Mouse (Mus musculus) stomach, embryonic 14.5 days (tissue): ENCODE data around the gene Slc5a2. TPM values are rescaled to one million over a fixed set of nuclear protein-coding genes. Genes with fewer than 3 reads are reported as not detected.

Experiments used
- ATAC-seq: fragments of 200-750 bp; cut with Nextera tagmentation; 2 replicates; pipeline ENCODE4 v1.8.0; 2017; ENCODE audit warnings: low read depth, moderate TSS enrichment; ENCODE audit not compliant: insufficient number of reproducible peaks, insufficient read depth, low FRiP score
- H3K27ac ChIP-seq: fragments of 300-500 bp; sonication (generic); 2 replicates; pipeline ENCODE4 v1.5.1; 2014; ENCODE audit warnings: mild to moderate bottlenecking, low read length, moderate library complexity, mixed read lengths
- H3K27me3 ChIP-seq: fragments of 300-500 bp; sonication (generic); 2 replicates; pipeline ENCODE4 v1.6.1; 2014; ENCODE audit warnings: low read length, control low read depth, mixed read lengths; ENCODE audit not compliant: control insufficient read depth, insufficient read depth
- H3K36me3 ChIP-seq: fragments of 300-500 bp; sonication (generic); 2 replicates; pipeline ENCODE4 v1.6.1; 2014; ENCODE audit warnings: mild to moderate bottlenecking, control low read depth, low read length, moderate library complexity, mixed read lengths; ENCODE audit not compliant: control insufficient read depth, insufficient read depth
- H3K4me1 ChIP-seq: fragments of 300-500 bp; sonication (generic); 2 replicates; pipeline ENCODE4 v1.6.1; 2014; ENCODE audit warnings: low read length, control low read depth, mixed read lengths; ENCODE audit not compliant: control insufficient read depth, insufficient read depth
- H3K4me2 ChIP-seq: fragments of 300-500 bp; sonication (generic); replicated peaks from 2 replicates; pipeline ENCODE4 v1.6.1; 2014; ENCODE audit warnings: low read depth, low read length, control low read depth
- H3K4me3 ChIP-seq: fragments of 300-500 bp; sonication (generic); 2 replicates; pipeline ENCODE4 v1.5.1; 2014; ENCODE audit warnings: low read depth, low read length, control low read depth
- H3K9ac ChIP-seq: fragments of 300-500 bp; sonication (generic); replicated peaks from 2 replicates; pipeline ENCODE4 v1.6.1; 2014; ENCODE audit warnings: low read depth, mild to moderate bottlenecking, control low read depth, low read length, moderate library complexity, mixed read lengths
- H3K9me3 ChIP-seq: fragments of 300-500 bp; sonication (generic); 2 replicates; pipeline ENCODE4 v1.6.1; 2016; ENCODE audit warnings: low read depth, low read length, control low read depth; ENCODE audit not compliant: control insufficient read depth
- WGBS: fragments of 180-500 bp; shearing (Covaris S2); extraction: QIAGEN DNeasy Blood & Tissue Kit; methylation state at CpG from one replicate; pipeline ENCODE4 v1.1.7; 2014; 5-methylcytosine and 5-hydroxymethylcytosine counted together
- polyA plus RNA-seq: library from polyadenylated mRNA; unstranded; fragments of >200 nt; fragmentation: Nextera tagmentation; extraction: Ambion mirVana; gene quantifications from 2 replicates; pipeline ENCODE4 v1.2.1, GENCODE M21; 2014

Slc5a2 gene
- polyA plus RNA-seq, 1 experiment from 2014 or later = 2.5 TPM

DNA sequence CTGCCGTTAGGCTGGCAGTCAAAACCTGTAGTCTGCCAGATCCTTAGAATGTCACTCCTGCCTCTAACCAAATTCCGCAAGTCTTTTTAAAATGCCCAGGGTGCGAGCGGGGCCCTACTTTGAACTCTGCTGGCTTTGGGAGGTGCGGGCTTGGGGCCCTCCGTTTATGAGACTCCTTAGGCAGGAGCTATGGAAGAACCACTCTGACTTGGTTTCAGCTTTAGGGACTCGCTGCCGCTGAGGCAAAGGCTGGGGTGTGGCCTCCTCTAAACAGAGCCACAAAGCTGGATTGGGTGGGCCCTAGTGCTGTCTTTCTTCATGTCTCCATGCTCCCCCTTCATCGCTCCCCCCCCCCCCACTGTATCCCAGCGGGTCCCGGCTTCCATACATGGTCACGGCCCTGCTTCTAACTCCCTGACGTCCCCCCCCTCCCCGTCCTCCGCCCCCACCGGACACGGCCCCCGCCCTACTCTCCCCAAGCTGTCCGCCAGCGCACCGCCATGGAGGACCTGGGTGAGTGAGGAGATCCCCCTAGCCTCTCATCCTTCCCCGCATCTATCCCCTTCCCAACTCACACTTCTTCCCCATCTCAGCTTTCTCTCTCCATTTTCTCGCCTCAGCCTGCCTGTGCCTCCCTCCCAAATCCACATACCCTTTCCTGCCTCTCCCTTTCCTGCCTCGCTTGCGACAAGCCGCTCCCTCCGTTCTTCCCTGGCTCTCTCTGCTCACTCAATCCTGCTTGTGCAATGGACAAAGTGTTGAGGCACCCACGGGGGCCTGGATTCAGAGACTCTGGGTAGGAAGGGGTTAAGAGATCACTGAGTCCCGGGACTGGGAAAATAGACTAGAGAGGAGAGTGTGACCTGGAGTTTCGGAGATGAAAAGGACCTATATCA lies 18.7 kb upstream of the Slc5a2 start, which contains the start of gene Tgfb1i1:
Tgfb1i1 (plus strand) TSS at position 317 of the 896 bp plus-strand sequence.
- Histone ChIP-seq H3K9me3 (no peaks in the 10 kb centered on the region), H3K4me2 (peak within 1 kb of the TSS; percentile 68), H3K4me3 (peak within 1 kb of the TSS; percentile 48), H3K36me3 (peaks cover 30% of the 10 kb centered on the region), H3K9ac (peak within 1 kb of the TSS; percentile 59), H3K27ac (peak within 1 kb of the TSS; percentile 93), H3K27me3 (no peaks in the 10 kb centered on the region), H3K4me1 (peaks cover 12% of the 10 kb centered on the region)
- ATAC-seq = peak; percentile 82
- WGBS = 3% methylated on average over 25 of the region's 30 CpGs

DNA sequence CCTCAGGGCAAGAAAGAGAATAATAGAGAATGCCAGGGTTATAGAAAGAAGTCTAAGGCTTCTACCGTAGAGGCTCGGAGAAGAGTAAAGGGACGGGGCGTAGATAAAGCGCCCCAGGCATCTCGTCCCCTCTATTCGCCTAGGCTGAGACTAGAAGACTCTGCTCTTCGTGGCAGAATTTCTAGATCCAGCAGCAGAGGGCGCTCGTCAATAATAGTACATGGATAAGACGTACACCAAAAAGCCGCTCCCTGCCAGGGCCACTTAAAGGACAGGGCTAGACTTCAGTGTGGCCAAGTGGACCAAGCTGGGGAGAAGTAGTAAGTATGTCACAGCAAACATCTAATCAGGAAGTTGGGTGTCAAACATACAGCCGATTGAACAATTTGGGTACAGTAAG lies 18.0 kb upstream of the Slc5a2 start:
- H3K36me3 ChIP-seq = peaks cover 28% of the 10 kb centered on the region
- 2% methylated on average over 13 of the region's 13 CpGs for WGBS
- H3K27me3 ChIP-seq = no peaks in the 10 kb centered on the region
- no peaks in the 10 kb centered on the region for H3K9me3 ChIP-seq
- peak overlapping the region; percentile 93 for H3K27ac ChIP-seq
- peak overlapping the region; percentile 48 for H3K4me3 ChIP-seq
- peak overlapping the region; percentile 59 for H3K9ac ChIP-seq
- peak; percentile 64 for ATAC-seq
- H3K4me2 ChIP-seq = peak overlapping the region; percentile 68
- peaks cover 19% of the 10 kb centered on the region for H3K4me1 ChIP-seq

DNA sequence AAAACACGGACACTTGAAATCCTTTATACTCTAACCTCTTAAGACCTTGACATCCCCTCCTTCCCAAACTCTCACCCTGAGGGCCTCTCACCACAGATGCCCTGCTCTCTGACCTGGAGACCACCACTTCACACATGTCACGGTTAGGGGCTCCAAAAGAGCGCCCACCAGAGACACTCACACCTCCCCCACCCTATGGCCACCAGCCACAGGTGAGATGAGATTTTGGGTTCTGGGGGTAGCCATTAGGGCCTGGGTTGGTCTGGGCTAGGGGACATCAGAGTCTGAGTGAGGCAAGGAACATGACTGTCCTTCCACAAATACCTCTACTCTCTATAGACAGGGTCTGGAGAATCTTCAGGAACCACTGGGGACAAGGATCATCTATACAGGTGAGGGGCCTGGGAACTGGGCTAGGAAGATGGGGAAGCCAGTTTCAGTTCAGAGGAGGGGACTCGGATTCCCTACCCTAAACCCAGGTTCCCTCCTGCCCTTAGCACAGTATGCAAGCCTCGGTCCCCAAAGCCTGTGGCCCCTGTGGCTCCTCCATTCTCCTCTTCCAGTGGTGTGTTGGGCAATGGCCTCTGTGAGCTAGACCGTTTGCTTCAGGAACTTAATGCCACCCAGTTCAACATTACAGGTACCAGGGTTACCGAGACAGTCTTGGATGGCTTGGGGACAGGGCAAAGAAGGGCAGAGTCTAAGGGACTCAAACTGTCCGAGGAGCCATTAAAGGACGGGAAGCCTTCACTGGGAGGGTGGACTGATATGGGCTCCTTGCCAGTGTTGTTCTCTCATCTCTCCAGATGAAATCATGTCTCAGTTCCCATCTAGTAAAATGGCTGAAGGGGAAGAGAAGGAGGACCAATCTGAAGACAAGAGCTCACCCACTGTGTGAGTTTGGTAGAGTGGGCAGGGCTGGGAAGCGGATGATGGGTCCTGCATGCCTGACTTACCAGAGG lies 17.1 kb upstream of the Slc5a2 start:
- peaks cover 21% of the 10 kb centered on the region for H3K4me1 ChIP-seq
- peak overlapping the region; percentile 59 for H3K9ac ChIP-seq
- H3K27ac ChIP-seq = peak overlapping the region; percentile 93; the same call in 1 of the 2 replicates
- peaks cover 30% of the 10 kb centered on the region for H3K36me3 ChIP-seq
- peak overlapping the region; percentile 68 for H3K4me2 ChIP-seq
- no peaks in the 10 kb centered on the region for H3K9me3 ChIP-seq
- peak overlapping the region; percentile 48 for H3K4me3 ChIP-seq
- no peak for ATAC-seq
- WGBS = 77% methylated on average over 10 of the region's 10 CpGs
- H3K27me3 ChIP-seq = no peaks in the 10 kb centered on the region

DNA sequence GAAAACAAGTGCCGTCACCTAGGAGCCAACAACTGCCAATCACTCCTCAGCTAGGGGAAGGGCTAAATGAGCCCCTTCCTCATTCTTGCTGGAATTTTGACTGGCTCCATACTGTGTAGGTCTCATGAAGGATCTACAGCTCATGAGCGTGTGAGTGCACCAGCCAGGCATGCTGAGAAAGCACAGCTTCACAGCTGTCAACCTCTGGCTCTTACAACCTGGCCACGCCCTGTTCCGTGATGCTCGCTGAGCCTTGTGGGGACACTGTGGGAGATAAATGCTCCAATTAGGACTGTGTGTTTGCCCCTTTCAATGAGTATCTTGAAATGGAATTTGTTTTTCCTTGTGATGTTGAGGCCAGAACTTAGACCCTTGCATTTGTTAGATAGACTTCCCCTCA lies 15.5 kb upstream of the Slc5a2 start:
- no peak overlapping the region for H3K4me3 ChIP-seq
- H3K27ac ChIP-seq = no peak overlapping the region
- no peak for ATAC-seq
- 85% methylated on average over 5 of the region's 5 CpGs for WGBS
- H3K4me2 ChIP-seq = no peak overlapping the region
- peaks cover 26% of the 10 kb centered on the region for H3K36me3 ChIP-seq
- no peaks in the 10 kb centered on the region for H3K27me3 ChIP-seq
- H3K9me3 ChIP-seq = no peaks in the 10 kb centered on the region
- peaks cover 21% of the 10 kb centered on the region for H3K4me1 ChIP-seq
- H3K9ac ChIP-seq = no peak overlapping the region

DNA sequence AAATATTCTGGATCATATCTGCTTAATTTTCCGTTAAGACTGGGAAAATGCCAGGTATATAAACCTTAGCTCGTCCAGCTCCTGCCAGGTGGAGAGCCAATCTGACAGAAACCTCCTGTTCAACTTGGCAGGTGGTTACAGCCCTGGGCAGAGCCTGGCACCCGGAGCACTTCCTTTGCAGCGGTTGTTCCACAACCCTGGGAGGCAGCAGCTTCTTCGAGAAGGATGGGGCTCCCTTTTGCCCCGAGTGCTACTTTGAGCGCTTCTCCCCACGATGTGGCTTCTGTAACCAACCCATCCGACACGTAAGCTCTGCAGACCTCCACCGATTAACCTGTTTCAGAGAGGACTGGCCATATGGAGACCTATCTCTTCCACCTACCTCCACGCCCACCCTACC lies 13.5 kb upstream of the Slc5a2 start:
- Histone ChIP-seq H3K4me2 (peak overlapping the region; percentile 33), H3K27ac (no peak overlapping the region), H3K27me3 (no peaks in the 10 kb centered on the region), H3K36me3 (peaks cover 23% of the 10 kb centered on the region), H3K4me3 (no peak overlapping the region; the same call in 1 of the 2 replicates), H3K4me1 (peaks cover 19% of the 10 kb centered on the region), H3K9ac (no peak overlapping the region), H3K9me3 (no peaks in the 10 kb centered on the region)
- WGBS = 48% methylated on average over 12 of the region's 12 CpGs
- no peak for ATAC-seq

DNA sequence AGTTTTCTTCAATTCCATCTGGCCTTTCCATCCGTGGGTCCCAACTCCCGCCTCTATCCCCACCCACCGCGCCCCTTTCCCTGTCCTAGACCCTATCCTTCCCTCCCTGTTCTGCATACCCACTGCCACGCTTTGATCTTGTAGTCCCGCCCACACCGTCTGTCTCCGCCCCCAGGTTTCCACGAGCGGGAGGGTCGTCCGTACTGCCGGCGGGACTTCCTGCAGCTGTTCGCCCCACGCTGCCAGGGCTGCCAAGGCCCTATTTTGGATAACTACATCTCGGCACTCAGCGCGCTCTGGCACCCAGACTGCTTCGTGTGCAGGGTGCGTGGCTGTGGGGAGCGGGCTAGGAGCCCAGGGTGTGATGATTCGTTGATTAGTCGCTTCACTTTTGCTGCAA lies 12.8 kb upstream of the Slc5a2 start:
- Histone ChIP-seq H3K36me3 (peaks cover 23% of the 10 kb centered on the region), H3K27me3 (no peaks in the 10 kb centered on the region), H3K9me3 (no peaks in the 10 kb centered on the region), H3K4me3 (no peak overlapping the region), H3K4me1 (peaks cover 21% of the 10 kb centered on the region), H3K4me2 (peak overlapping the region; percentile 33), H3K27ac (no peak overlapping the region), H3K9ac (no peak overlapping the region)
- ATAC-seq = no peak
- 11% methylated on average over 24 of the region's 24 CpGs for WGBS

DNA sequence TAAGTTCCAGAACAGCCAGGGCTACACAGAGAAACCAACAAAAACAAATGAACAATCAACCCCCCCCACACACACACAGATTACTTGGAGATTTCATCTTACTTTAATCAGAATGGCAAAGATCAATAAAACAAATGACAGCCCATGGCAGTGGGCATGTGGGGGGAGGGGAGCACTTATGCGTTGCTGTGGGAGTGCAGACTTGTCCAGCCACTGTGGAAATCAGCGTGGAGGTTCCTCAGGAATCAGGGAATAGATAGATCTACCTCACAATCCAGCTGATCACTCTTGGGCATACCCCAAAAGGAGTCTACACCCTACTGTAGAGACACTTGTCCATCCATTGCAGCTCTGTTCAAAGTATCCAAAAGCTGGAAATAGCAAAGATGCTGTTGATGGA lies 10.5 kb upstream of the Slc5a2 start:
- 53% methylated on average over 2 of the region's 2 CpGs for WGBS

DNA sequence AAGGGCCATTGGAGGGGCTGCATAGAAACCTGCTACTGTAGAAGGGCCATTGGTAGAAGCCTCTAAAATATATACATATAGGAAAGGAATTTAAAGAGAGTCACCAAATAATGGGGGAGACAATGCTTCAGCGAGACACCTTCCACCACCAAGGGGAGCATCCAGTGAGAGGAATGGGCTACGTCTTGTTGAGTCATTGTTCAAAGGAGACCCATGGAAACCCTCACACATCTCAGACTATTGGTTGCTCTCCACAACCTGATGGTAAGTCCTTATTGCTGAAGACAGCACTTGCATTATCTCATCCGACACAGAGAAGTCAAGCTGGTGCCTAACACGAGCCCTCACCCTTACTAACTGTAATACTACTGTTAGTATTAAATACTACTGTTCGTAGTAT lies 9.7 kb upstream of the Slc5a2 start:
- H3K4me2 ChIP-seq = no peak overlapping the region
- H3K36me3 ChIP-seq = peaks cover 20% of the 10 kb centered on the region
- H3K27me3 ChIP-seq = no peaks in the 10 kb centered on the region
- no peak overlapping the region for H3K9ac ChIP-seq
- WGBS = 84% methylated on average over 5 of the region's 5 CpGs
- no peak overlapping the region for H3K27ac ChIP-seq
- H3K9me3 ChIP-seq = no peaks in the 10 kb centered on the region
- ATAC-seq = no peak
- H3K4me3 ChIP-seq = no peak overlapping the region
- H3K4me1 ChIP-seq = peaks cover 17% of the 10 kb centered on the region

More for the DNA sequence above, 10.5 kb upstream of the Slc5a2 start:
- Histone ChIP-seq H3K36me3 (peaks cover 20% of the 10 kb centered on the region), H3K4me1 (peaks cover 17% of the 10 kb centered on the region), H3K27me3 (no peaks in the 10 kb centered on the region), H3K9me3 (no peaks in the 10 kb centered on the region), H3K4me2 (no peak overlapping the region), H3K4me3 (no peak overlapping the region), H3K9ac (no peak overlapping the region), H3K27ac (no peak overlapping the region)
- ATAC-seq = no peak
